Mouse (Mus musculus) adrenal gland, postnatal 25 days (tissue): ENCODE data around the gene Hs3st3b1. TPM values are rescaled to one million over a fixed set of nuclear protein-coding genes. Genes with fewer than 3 reads are reported as not detected.

Experiments used
- DNase-seq: peaks from one replicate; pipeline ENCODE4 v3.0.0; 2021; ENCODE audit warnings: mixed read lengths
- total RNA-seq: library from RNA; stranded (reverse); gene quantifications from 2 replicates; pipeline ENCODE4 v1.2.3, GENCODE M21; 2021

The Hs3st3b1 gene
- total RNA-seq, 1 experiment from 2014 or later = 2.1 TPM

- no peak for DNase-seq
Observed at GRCm38 (mm10) chr11:63923386-63923785, 1.3 kb upstream of the Hs3st3b1 start.

- no peak for DNase-seq
Observed at GRCm38 (mm10) chr11:63921044-63921951, 792 bp downstream of the Hs3st3b1 start.

GRCm38 (mm10) chr11:63920531-63920930, 1.6 kb downstream of the Hs3st3b1 start:
- peak; percentile 81 for DNase-seq

GRCm38 (mm10) chr11:63919211-63920098, 2.6 kb downstream of the Hs3st3b1 start:
- no peak for DNase-seq

- DNase-seq = no peak
Observed at GRCm38 (mm10) chr11:63918321-63919105, 3.6 kb downstream of the Hs3st3b1 start.

- no peak for DNase-seq
Observed at GRCm38 (mm10) chr11:63917561-63917960, 4.5 kb downstream of the Hs3st3b1 start.

- DNase-seq = peak; percentile 77
Observed at GRCm38 (mm10) chr11:63914388-63914787, 7.7 kb downstream of the Hs3st3b1 start.

GRCm38 (mm10) chr11:63913936-63914335, 8.2 kb downstream of the Hs3st3b1 start:
- no peak for DNase-seq

- no peak for DNase-seq
Observed at GRCm38 (mm10) chr11:63911001-63911400, 11.1 kb downstream of the Hs3st3b1 start.

GRCm38 (mm10) chr11:63909961-63910360, 12.1 kb downstream of the Hs3st3b1 start:
- no peak for DNase-seq

GRCm38 (mm10) chr11:63908500-63908899, 13.6 kb downstream of the Hs3st3b1 start:
- DNase-seq = no peak

GRCm38 (mm10) chr11:63906552-63907353, 15.3 kb downstream of the Hs3st3b1 start:
- DNase-seq = no peak

GRCm38 (mm10) chr11:63904787-63905186, 17.3 kb downstream of the Hs3st3b1 start:
- DNase-seq = no peak

GRCm38 (mm10) chr11:63898509-63899168, 23.5 kb downstream of the Hs3st3b1 start:
- no peak for DNase-seq

- no peak for DNase-seq
Observed at GRCm38 (mm10) chr11:63897856-63898508, 24.1 kb downstream of the Hs3st3b1 start.

- no peak for DNase-seq
Observed at GRCm38 (mm10) chr11:63897011-63897410, 25.1 kb downstream of the Hs3st3b1 start.

- no peak for DNase-seq
Observed at GRCm38 (mm10) chr11:63894188-63894587, 27.9 kb downstream of the Hs3st3b1 start.

GRCm38 (mm10) chr11:63893557-63893956, 28.5 kb downstream of the Hs3st3b1 start:
- DNase-seq = no peak

- no peak for DNase-seq
Observed at GRCm38 (mm10) chr11:63891479-63892020, 30.5 kb downstream of the Hs3st3b1 start.

GRCm38 (mm10) chr11:63883385-63883784, 38.7 kb downstream of the Hs3st3b1 start:
- DNase-seq = no peak
